Mouse (Mus musculus): ENCODE results near the gene Lrrc20. TPM values are rescaled to one million over a fixed set of nuclear protein-coding genes. Genes with fewer than 3 reads are reported as not detected.
A peak's percentile ranks its signal among the peaks of the same experiment; 100 is the strongest.

Lrrc20 gene
- not detected in 2 replicates for polyA plus RNA-seq (2012; ENCODE audit: insufficient read depth, insufficient read length, low replicate concordance, missing spikeins)

- Histone ChIP-seq H3K4me3 (ENCODE audit: insufficient read depth, low read depth, low read length) (peak within 1 kb of the TSS; percentile 79), H3K4me1 (ENCODE audit: control insufficient read depth, insufficient read depth, low read length) (peaks cover 6% of the 10 kb centered on the region; the same call in 1 of the 2 replicates), H3K27ac (ENCODE audit: insufficient read depth, low read depth, low read length) (peak within 1 kb of the TSS; percentile 63)
- TF ChIP-seq CTCF (IDR thresholded peaks at IDR 0.05; ENCODE audit: insufficient read depth, low read depth, low read length), result no peak
- peak; percentile 64 for TF ChIP-seq POLR2A (IDR thresholded peaks at IDR 0.05; ENCODE audit: insufficient read depth, low read depth, low read length)
- under 1% methylated on average over 70 of the region's 70 CpGs for WGBS
These were observed at the start of gene Lrrc20 for GRCm38 (mm10) chr10:61475594-61476439. Gene Lrrc20 (plus strand): TSS chr10:61475801.

- 26% methylated on average over 2 of the region's 2 CpGs for WGBS
- Histone ChIP-seq H3K27ac (ENCODE audit: insufficient read depth, low read depth, low read length) (no peak overlapping the region), H3K4me1 (ENCODE audit: control insufficient read depth, insufficient read depth, low read length) (peaks cover 12% of the 10 kb centered on the region), H3K4me3 (ENCODE audit: insufficient read depth, low read depth, low read length) (no peak overlapping the region)
- TF ChIP-seq CTCF (IDR thresholded peaks at IDR 0.05; ENCODE audit: insufficient read depth, low read depth, low read length) (no peak), POLR2A (IDR thresholded peaks at IDR 0.05; ENCODE audit: insufficient read depth, low read depth, low read length) (no peak)
These were observed 49.3 kb upstream of the Lrrc20 start for GRCm38 (mm10) chr10:61426251-61426757.

GRCm38 (mm10) chr10:61427951-61428350 is 47.6 kb upstream of the Lrrc20 start:
- WGBS, result 83% methylated on average over 6 of the region's 6 CpGs
- H3K27ac ChIP-seq (ENCODE audit: insufficient read depth, low read depth, low read length), result no peak overlapping the region
- TF ChIP-seq CTCF (IDR thresholded peaks at IDR 0.05; ENCODE audit: insufficient read depth, low read depth, low read length), result no peak
- no peak for TF ChIP-seq POLR2A (IDR thresholded peaks at IDR 0.05; ENCODE audit: insufficient read depth, low read depth, low read length)
- H3K4me3 ChIP-seq (ENCODE audit: insufficient read depth, low read depth, low read length), result no peak overlapping the region
- H3K4me1 ChIP-seq (ENCODE audit: control insufficient read depth, insufficient read depth, low read length), result peaks cover 12% of the 10 kb centered on the region

- H3K4me1 ChIP-seq (ENCODE audit: control insufficient read depth, insufficient read depth, low read length), result peaks cover 12% of the 10 kb centered on the region
- H3K4me3 ChIP-seq (ENCODE audit: insufficient read depth, low read depth, low read length), result no peak overlapping the region
- no peak overlapping the region for H3K27ac ChIP-seq (ENCODE audit: insufficient read depth, low read depth, low read length)
- no peak for TF ChIP-seq CTCF (IDR thresholded peaks at IDR 0.05; ENCODE audit: insufficient read depth, low read depth, low read length)
- no peak for TF ChIP-seq POLR2A (IDR thresholded peaks at IDR 0.05; ENCODE audit: insufficient read depth, low read depth, low read length)
- WGBS, result 46% methylated on average over 4 of the region's 4 CpGs
These were observed 47.2 kb upstream of the Lrrc20 start for GRCm38 (mm10) chr10:61428416-61428815.

GRCm38 (mm10) chr10:61429043-61429442 is 46.6 kb upstream of the Lrrc20 start:
- Histone ChIP-seq H3K4me3 (ENCODE audit: insufficient read depth, low read depth, low read length) (no peak overlapping the region), H3K4me1 (ENCODE audit: control insufficient read depth, insufficient read depth, low read length) (peaks cover 9% of the 10 kb centered on the region), H3K27ac (ENCODE audit: insufficient read depth, low read depth, low read length) (no peak overlapping the region)
- 90% methylated on average over 5 of the region's 5 CpGs for WGBS
- TF ChIP-seq CTCF (IDR thresholded peaks at IDR 0.05; ENCODE audit: insufficient read depth, low read depth, low read length), result no peak
- TF ChIP-seq POLR2A (IDR thresholded peaks at IDR 0.05; ENCODE audit: insufficient read depth, low read depth, low read length), result no peak

GRCm38 (mm10) chr10:61431375-61431774 is 44.2 kb upstream of the Lrrc20 start:
- H3K4me3 ChIP-seq (ENCODE audit: insufficient read depth, low read depth, low read length), result no peak overlapping the region
- H3K4me1 ChIP-seq (ENCODE audit: control insufficient read depth, insufficient read depth, low read length), result no peaks in the 10 kb centered on the region
- 85% methylated on average over 9 of the region's 9 CpGs for WGBS
- TF ChIP-seq CTCF (IDR thresholded peaks at IDR 0.05; ENCODE audit: insufficient read depth, low read depth, low read length), result no peak
- no peak for TF ChIP-seq POLR2A (IDR thresholded peaks at IDR 0.05; ENCODE audit: insufficient read depth, low read depth, low read length)
- H3K27ac ChIP-seq (ENCODE audit: insufficient read depth, low read depth, low read length), result no peak overlapping the region

- peaks cover 4% of the 10 kb centered on the region; the same call in 1 of the 2 replicates for H3K4me1 ChIP-seq (ENCODE audit: control insufficient read depth, insufficient read depth, low read length)
- H3K4me3 ChIP-seq (ENCODE audit: insufficient read depth, low read depth, low read length), result no peak overlapping the region
- TF ChIP-seq CTCF (IDR thresholded peaks at IDR 0.05; ENCODE audit: insufficient read depth, low read depth, low read length), result no peak
- TF ChIP-seq POLR2A (IDR thresholded peaks at IDR 0.05; ENCODE audit: insufficient read depth, low read depth, low read length), result no peak
- 89% methylated on average over 7 of the region's 7 CpGs for WGBS
- no peak overlapping the region for H3K27ac ChIP-seq (ENCODE audit: insufficient read depth, low read depth, low read length)
These were observed 35.3 kb upstream of the Lrrc20 start for GRCm38 (mm10) chr10:61440202-61440800.

- no peak overlapping the region for H3K27ac ChIP-seq (ENCODE audit: insufficient read depth, low read depth, low read length)
These were observed 32.1 kb upstream of the Lrrc20 start for GRCm38 (mm10) chr10:61443456-61443855.

GRCm38 (mm10) chr10:61443876-61444275 is 31.7 kb upstream of the Lrrc20 start:
- peaks cover 14% of the 10 kb centered on the region for H3K4me1 ChIP-seq (ENCODE audit: control insufficient read depth, insufficient read depth, low read length)
- H3K27ac ChIP-seq (ENCODE audit: insufficient read depth, low read depth, low read length), result no peak overlapping the region
- 81% methylated on average over 1 of the region's 1 CpGs for WGBS
- no peak overlapping the region for H3K4me3 ChIP-seq (ENCODE audit: insufficient read depth, low read depth, low read length)
- TF ChIP-seq POLR2A (IDR thresholded peaks at IDR 0.05; ENCODE audit: insufficient read depth, low read depth, low read length) (no peak), CTCF (IDR thresholded peaks at IDR 0.05; ENCODE audit: insufficient read depth, low read depth, low read length) (no peak)

More at GRCm38 (mm10) chr10:61443456-61443855, 32.1 kb upstream of the Lrrc20 start:
- no peak overlapping the region for H3K4me3 ChIP-seq (ENCODE audit: insufficient read depth, low read depth, low read length)
- peaks cover 14% of the 10 kb centered on the region for H3K4me1 ChIP-seq (ENCODE audit: control insufficient read depth, insufficient read depth, low read length)
- TF ChIP-seq POLR2A (IDR thresholded peaks at IDR 0.05; ENCODE audit: insufficient read depth, low read depth, low read length) (no peak), CTCF (IDR thresholded peaks at IDR 0.05; ENCODE audit: insufficient read depth, low read depth, low read length) (no peak)
- 39% methylated on average over 6 of the region's 6 CpGs for WGBS

All from olfactory bulb, adult 2 months (tissue).